Mouse (Mus musculus) limb, embryonic 11.5 days (tissue): ENCODE data around the gene Srbd1. TPM values are rescaled to one million over a fixed set of nuclear protein-coding genes. Genes with fewer than 3 reads are reported as not detected.

ENCODE experiments used
- ATAC-seq: fragments of 200-750 bp; cut with Nextera tagmentation; 2 replicates; pipeline ENCODE4 v1.8.0; 2017; ENCODE audit warnings: low read depth; ENCODE audit not compliant: insufficient number of reproducible peaks, low FRiP score, low TSS enrichment
- DNase-seq: peaks from one replicate; pipeline ENCODE4 v3.0.0-alpha.2; 2015; ENCODE audit warnings: low spot score
- H3K27ac ChIP-seq: fragments of 300-500 bp; sonication (generic); replicated peaks from 2 replicates; pipeline ENCODE4 v1.5.1; 2014; ENCODE audit warnings: low read depth, mild to moderate bottlenecking, low read length
- H3K27me3 ChIP-seq: fragments of 300-500 bp; sonication (generic); 2 replicates; pipeline ENCODE4 v1.6.1; 2014; ENCODE audit warnings: mild to moderate bottlenecking, low read length, mixed read lengths; ENCODE audit not compliant: control insufficient read depth, insufficient read depth
- H3K36me3 ChIP-seq: fragments of 300-500 bp; sonication (generic); 2 replicates; pipeline ENCODE4 v1.6.1; 2014; ENCODE audit warnings: mild to moderate bottlenecking, low read length, moderate library complexity, mixed read lengths; ENCODE audit not compliant: control insufficient read depth, insufficient read depth
- H3K4me1 ChIP-seq: fragments of 300-500 bp; sonication (generic); 2 replicates; pipeline ENCODE4 v1.6.1; 2014; ENCODE audit warnings: low read length, mixed read lengths; ENCODE audit not compliant: control insufficient read depth, insufficient read depth
- H3K4me2 ChIP-seq: fragments of 300-500 bp; sonication (generic); 2 replicates; pipeline ENCODE4 v1.6.1; 2014; ENCODE audit warnings: low read depth, mild to moderate bottlenecking, moderate library complexity; ENCODE audit not compliant: severe bottlenecking
- H3K4me3 ChIP-seq: fragments of 300-500 bp; sonication (generic); 2 replicates; pipeline ENCODE4 v1.5.1; 2014; ENCODE audit warnings: low read depth, low read length
- H3K9ac ChIP-seq: fragments of 300-500 bp; sonication (generic); 2 replicates; pipeline ENCODE4 v1.6.1; 2014; ENCODE audit warnings: mild to moderate bottlenecking, low read length
- H3K9me3 ChIP-seq: fragments of 300-500 bp; sonication (generic); 2 replicates; pipeline ENCODE4 v1.6.1; 2016; ENCODE audit warnings: low read length; ENCODE audit not compliant: control insufficient read depth
- WGBS: fragments of 180-500 bp; shearing (Covaris S2); extraction: QIAGEN DNeasy Blood & Tissue Kit; methylation state at CpG from one replicate; pipeline ENCODE4 v1.1.7; 2014; 5-methylcytosine and 5-hydroxymethylcytosine counted together
- polyA plus RNA-seq: library from polyadenylated mRNA; unstranded; fragments of >200 nt; fragmentation: Nextera tagmentation; extraction: Ambion mirVana; gene quantifications from 2 replicates; pipeline ENCODE4 v1.2.1, GENCODE M21; 2014

The Srbd1 gene
- polyA plus RNA-seq, 1 experiment from 2014 or later: 14.3 TPM

DNA sequence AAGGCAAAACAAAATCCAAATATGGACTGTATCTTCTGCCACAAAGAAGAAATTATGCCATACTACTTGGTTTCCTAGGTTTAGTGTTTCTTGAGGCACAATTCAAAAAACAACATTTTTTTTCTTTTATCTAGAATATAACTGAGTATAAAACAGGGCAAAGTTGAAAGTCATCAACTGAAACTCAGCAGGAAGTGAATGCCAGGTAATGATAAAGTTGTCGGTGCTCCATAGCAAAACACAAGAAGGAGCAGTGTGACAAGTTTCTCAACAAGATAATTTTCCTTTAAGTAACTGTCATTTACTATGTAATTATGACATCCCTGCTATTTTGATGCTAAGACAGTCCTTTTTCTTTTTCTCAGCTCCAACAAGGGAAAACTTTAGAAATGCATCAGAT lies 123.2 kb downstream of the Srbd1 start:
- H3K4me1 ChIP-seq: no peaks in the 10 kb centered on the region
- H3K9me3 ChIP-seq: no peaks in the 10 kb centered on the region
- ATAC-seq (no peak), DNase-seq (no peak)
- no peak overlapping the region for H3K9ac ChIP-seq
- no peak overlapping the region for H3K4me2 ChIP-seq
- no peak overlapping the region for H3K4me3 ChIP-seq
- H3K36me3 ChIP-seq: no peaks in the 10 kb centered on the region
- H3K27me3 ChIP-seq: no peaks in the 10 kb centered on the region
- H3K27ac ChIP-seq: no peak overlapping the region
- WGBS: 70% methylated on average over 1 of the region's 1 CpGs

DNA sequence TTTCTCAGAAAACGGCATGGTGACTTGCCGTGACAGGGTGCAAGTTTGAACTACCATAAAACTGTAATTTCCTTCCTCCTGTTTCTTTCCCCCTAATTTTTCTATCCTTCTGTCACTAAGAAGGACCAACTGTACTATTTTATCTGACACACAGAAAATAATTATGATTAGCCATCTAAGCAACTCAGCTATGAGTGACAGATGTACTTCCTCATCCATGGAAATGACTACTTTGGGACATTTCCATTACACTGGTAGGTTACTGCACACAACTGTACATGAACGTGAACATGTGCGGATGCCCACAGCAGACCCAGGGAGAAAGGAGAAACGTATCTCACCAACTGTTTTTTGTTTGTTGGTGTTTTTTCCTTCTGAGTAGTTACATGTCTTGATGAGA lies 123.7 kb downstream of the Srbd1 start:
- H3K9me3 ChIP-seq: no peaks in the 10 kb centered on the region
- no peak for DNase-seq
- no peaks in the 10 kb centered on the region for H3K4me1 ChIP-seq
- H3K4me2 ChIP-seq: no peak overlapping the region
- no peak overlapping the region for H3K27ac ChIP-seq
- no peaks in the 10 kb centered on the region for H3K27me3 ChIP-seq
- no peak overlapping the region for H3K4me3 ChIP-seq
- 92% methylated on average over 5 of the region's 5 CpGs for WGBS
- ATAC-seq: no peak
- no peaks in the 10 kb centered on the region for H3K36me3 ChIP-seq
- no peak overlapping the region for H3K9ac ChIP-seq

DNA sequence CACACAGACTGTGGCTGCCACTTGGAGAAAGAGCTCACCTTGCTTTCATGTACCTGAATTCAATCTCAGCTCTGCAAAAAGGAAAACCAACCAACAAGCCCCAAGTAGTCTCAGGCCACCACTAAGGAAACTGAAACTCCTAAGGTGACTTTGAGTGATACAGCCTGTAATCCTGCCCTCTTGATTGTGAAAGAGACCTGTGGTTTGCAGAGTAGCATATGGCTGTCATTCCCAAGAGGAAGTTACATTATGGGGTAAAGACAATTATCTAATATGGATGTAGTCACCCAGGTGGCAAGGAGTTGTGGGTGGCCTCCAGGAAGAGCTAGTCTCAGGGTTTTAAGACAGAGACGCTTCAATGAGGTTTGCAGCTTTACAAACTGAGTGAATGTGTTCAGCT lies 125.2 kb downstream of the Srbd1 start:
- Histone ChIP-seq H3K27me3 (no peaks in the 10 kb centered on the region), H3K36me3 (no peaks in the 10 kb centered on the region), H3K9me3 (no peaks in the 10 kb centered on the region), H3K4me1 (no peaks in the 10 kb centered on the region), H3K4me3 (no peak overlapping the region), H3K9ac (no peak overlapping the region), H3K27ac (no peak overlapping the region), H3K4me2 (no peak overlapping the region)
- DNase-seq: no peak
- 86% methylated on average over 1 of the region's 1 CpGs for WGBS
- ATAC-seq: no peak

DNA sequence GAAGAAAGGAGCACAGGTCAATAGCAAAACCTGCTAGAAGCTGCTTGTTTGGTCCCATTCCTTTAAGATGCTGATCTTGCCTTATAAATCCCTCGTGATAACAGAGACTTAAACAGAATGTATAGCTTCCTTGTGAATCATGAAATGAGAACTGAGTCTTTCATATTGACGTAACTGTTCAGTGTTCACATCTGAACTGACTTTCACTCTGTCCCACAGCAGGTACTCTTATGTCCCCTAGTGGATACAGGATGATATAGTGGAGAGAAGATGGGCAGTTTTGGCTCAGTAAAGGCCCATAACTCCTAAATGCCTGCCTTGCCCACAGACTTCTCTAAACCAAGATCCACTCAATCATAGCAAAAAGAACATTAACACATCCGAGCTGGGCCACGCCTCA lies 130.7 kb downstream of the Srbd1 start:
- DNase-seq (no peak), ATAC-seq (no peak)
- Histone ChIP-seq H3K9me3 (no peaks in the 10 kb centered on the region), H3K27ac (no peak overlapping the region), H3K27me3 (no peaks in the 10 kb centered on the region), H3K4me1 (no peaks in the 10 kb centered on the region), H3K36me3 (no peaks in the 10 kb centered on the region), H3K4me2 (no peak overlapping the region), H3K9ac (no peak overlapping the region), H3K4me3 (no peak overlapping the region)
- WGBS: 84% methylated on average over 4 of the region's 4 CpGs

DNA sequence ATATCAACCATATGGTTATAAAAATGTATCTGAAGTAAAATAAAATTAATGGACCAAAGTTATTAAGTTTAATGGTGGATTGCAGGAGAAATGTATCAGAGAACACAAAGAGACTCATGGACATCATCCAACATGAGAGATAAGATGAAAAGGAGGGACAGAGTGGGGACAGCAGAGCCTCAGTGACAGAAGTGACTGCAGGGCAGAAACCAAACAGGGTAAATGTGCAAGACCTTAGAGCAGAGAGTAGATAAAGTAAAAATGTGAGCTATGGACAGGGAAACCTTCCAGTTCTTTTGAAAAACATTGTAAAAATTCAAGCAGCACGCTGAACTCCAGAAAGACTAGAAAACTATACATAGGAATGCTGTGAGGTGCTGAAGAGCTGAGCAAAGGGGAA lies 132.4 kb downstream of the Srbd1 start:
- 92% methylated on average over 1 of the region's 1 CpGs for WGBS
- Histone ChIP-seq H3K9me3 (no peaks in the 10 kb centered on the region), H3K4me1 (no peaks in the 10 kb centered on the region), H3K9ac (no peak overlapping the region), H3K36me3 (no peaks in the 10 kb centered on the region), H3K4me2 (no peak overlapping the region), H3K27me3 (no peaks in the 10 kb centered on the region), H3K27ac (no peak overlapping the region), H3K4me3 (no peak overlapping the region)
- no peak for DNase-seq
- no peak for ATAC-seq

DNA sequence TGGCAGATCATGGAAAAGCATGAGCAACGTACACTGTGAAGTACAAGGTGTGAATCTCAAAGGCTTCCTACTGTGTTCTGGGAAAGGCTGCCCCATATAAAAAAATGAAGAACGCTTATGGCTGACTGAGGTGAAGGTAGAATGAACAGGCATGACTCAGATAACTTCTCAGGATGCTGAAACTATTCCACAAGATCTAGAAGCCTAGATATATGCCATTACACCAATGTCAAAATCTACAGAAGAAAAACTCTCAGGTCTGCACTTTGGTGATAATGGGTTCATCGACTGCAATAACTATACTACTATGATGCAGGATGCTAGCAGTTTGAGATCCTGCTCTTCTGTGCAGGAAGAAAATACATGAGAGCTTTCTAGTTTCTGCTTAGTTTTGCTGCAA lies 133.1 kb downstream of the Srbd1 start:
- ATAC-seq: no peak
- H3K9ac ChIP-seq: no peak overlapping the region
- no peak overlapping the region for H3K4me2 ChIP-seq
- H3K4me3 ChIP-seq: no peak overlapping the region
- H3K9me3 ChIP-seq: no peaks in the 10 kb centered on the region
- H3K27ac ChIP-seq: no peak overlapping the region
- DNase-seq: no peak
- 88% methylated on average over 3 of the region's 3 CpGs for WGBS
- no peaks in the 10 kb centered on the region for H3K4me1 ChIP-seq
- H3K36me3 ChIP-seq: no peaks in the 10 kb centered on the region
- no peaks in the 10 kb centered on the region for H3K27me3 ChIP-seq

DNA sequence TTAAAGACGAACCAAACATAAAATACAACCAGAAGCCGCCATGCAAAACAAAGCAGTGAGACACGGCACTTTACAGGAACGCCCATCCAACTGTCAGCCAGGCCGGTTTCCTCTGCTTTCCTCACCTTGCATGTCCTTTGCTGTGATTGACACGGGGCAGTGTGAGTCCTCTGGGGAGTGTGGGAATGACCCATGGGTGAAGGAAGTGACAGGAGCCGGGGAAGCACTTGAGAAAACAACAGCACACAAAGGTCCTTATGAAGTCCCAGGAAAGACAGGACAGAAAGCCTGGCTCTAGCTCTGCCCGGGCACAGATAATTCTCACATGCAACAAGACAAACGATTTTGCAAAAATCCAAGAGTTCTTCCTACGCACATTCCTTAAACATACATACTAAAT lies 136.6 kb downstream of the Srbd1 start:
- Histone ChIP-seq H3K4me1 (no peaks in the 10 kb centered on the region), H3K36me3 (no peaks in the 10 kb centered on the region), H3K27me3 (no peaks in the 10 kb centered on the region), H3K9me3 (no peaks in the 10 kb centered on the region), H3K27ac (no peak overlapping the region), H3K4me2 (no peak overlapping the region), H3K4me3 (no peak overlapping the region), H3K9ac (no peak overlapping the region)
- ATAC-seq (no peak), DNase-seq (no peak)
- 82% methylated on average over 10 of the region's 10 CpGs for WGBS

DNA sequence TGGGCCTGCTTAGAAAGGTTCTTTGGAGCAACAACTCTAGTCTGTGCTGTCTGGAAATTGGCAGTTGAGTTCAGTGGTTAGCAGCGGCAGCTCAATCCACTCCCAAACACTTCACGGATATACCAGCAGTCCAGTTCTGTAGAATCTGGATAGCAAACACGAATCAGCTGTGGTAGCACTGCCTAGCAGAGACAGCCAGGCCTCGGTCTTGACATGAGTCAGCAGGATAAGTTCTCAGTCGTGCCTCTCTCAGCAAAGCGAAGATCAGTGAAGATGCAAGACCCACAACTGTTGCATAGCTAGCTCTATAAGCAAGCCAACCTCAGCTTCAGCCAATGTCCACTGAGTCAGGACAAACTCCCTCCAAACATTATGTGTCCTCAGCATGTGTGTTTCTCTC lies 142.9 kb downstream of the Srbd1 start:
- Histone ChIP-seq H3K27ac (no peak overlapping the region), H3K4me1 (no peaks in the 10 kb centered on the region), H3K36me3 (no peaks in the 10 kb centered on the region), H3K9me3 (no peaks in the 10 kb centered on the region), H3K4me3 (no peak overlapping the region), H3K4me2 (no peak overlapping the region), H3K27me3 (no peaks in the 10 kb centered on the region), H3K9ac (no peak overlapping the region)
- WGBS: 95% methylated on average over 6 of the region's 6 CpGs
- ATAC-seq: no peak
- no peak for DNase-seq

DNA sequence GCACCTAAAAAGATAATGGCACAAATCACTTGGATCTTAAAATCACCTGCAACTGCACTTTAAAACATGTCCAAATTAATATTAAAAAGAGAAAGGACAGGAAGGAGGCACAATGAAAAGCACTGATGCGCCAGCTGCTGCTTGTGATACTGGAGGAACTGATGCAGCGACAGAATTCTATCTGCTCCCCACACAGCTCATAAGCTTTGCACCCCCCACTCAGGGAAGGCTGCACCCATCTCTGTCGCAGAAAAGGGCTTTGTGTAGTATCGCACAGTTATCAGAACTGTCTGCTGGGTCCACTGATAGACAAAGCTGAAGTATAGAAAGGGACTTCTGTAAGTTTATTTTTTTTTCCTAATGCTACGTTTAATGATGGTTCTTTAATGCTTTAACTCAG lies 143.3 kb downstream of the Srbd1 start:
- Histone ChIP-seq H3K36me3 (no peaks in the 10 kb centered on the region), H3K9me3 (no peaks in the 10 kb centered on the region), H3K27me3 (no peaks in the 10 kb centered on the region), H3K27ac (no peak overlapping the region), H3K4me3 (no peak overlapping the region), H3K9ac (no peak overlapping the region), H3K4me1 (no peaks in the 10 kb centered on the region), H3K4me2 (no peak overlapping the region)
- DNase-seq (no peak), ATAC-seq (no peak)
- WGBS: 95% methylated on average over 5 of the region's 5 CpGs
